Mouse (Mus musculus) layer of hippocampus, postnatal 25 days (tissue): ENCODE results near the gene Alox5. TPM values are rescaled to one million over a fixed set of nuclear protein-coding genes. Genes with fewer than 3 reads are reported as not detected.

Experiments used
- DNase-seq, 2 experiments: peaks; one replicate each; pipeline ENCODE4 v3.0.0; 2022; ENCODE audit warnings: mixed read lengths in 2 of 2, low spot score in 1 of 2; ENCODE audit errors: extremely low spot score in 1 of 2
- total RNA-seq, 2 experiments: library from RNA; stranded (reverse); gene quantifications; 2 replicates each; pipeline ENCODE4 v1.2.3; 2021

Gene Alox5
- total RNA-seq, 2 experiments from 2014 or later = 2.5 to 4.0 TPM

- no peak for DNase-seq
Measured at GRCm38 (mm10) chr6:116418487-116418886, 42.5 kb downstream of the Alox5 start.

GRCm38 (mm10) chr6:116417518-116418315 lies 43.3 kb downstream of the Alox5 start:
- DNase-seq = peak in 1 of 2 experiments; percentile 46

DNA sequence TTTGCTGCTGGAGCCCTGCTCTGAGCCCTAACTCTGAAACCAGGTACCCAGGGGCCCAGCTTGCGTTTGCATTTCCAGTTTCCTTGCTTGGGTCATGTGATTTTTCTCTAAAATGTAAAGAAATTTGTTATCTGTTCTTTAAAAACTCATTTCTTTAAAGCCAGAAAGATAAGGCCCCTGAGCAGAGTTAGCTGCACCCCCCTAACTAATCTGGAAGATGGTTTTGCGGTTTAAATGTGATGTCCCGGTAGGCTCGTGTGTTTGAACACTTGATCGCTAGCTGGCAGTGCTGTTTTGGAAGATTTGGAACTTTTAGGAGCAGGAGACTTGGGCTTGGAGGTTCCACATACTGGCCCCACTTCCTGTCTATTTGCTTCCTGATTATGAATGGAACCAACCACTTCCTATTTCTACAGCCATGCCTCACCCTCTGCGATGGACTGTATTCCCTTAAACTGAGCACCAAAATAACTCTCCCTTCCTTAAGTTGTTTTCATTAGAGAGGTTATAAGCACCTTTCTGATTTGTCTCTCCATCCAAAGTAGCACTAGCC lies 44.9 kb downstream of the Alox5 start:
- no peak for DNase-seq

DNA sequence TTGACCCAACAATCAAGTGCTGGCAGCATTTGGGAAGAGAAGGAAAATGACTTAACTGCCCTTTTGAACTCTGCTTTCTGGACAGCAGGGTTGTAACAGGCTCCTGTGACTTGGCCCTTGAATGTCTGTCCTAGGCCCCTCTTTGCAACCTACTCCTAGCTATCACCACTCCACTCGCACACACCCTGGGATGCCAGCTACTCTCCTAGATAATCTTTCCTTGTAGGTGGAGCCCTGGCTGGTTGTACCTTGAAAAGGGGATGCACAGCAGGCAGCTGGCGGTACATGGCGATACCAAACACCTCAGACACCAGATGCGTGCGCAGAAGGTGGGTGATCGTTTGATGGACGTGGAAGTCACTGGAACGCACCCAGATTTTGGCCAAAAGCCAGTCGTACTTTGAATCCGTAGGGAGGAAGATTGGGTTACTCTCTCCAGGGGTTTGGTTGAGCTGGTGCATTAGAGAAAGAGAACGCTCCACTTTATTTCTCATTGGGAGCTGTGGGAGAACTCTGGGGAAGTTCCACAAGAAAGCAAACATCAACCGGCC lies 45.8 kb downstream of the Alox5 start:
- no peak for DNase-seq

DNA sequence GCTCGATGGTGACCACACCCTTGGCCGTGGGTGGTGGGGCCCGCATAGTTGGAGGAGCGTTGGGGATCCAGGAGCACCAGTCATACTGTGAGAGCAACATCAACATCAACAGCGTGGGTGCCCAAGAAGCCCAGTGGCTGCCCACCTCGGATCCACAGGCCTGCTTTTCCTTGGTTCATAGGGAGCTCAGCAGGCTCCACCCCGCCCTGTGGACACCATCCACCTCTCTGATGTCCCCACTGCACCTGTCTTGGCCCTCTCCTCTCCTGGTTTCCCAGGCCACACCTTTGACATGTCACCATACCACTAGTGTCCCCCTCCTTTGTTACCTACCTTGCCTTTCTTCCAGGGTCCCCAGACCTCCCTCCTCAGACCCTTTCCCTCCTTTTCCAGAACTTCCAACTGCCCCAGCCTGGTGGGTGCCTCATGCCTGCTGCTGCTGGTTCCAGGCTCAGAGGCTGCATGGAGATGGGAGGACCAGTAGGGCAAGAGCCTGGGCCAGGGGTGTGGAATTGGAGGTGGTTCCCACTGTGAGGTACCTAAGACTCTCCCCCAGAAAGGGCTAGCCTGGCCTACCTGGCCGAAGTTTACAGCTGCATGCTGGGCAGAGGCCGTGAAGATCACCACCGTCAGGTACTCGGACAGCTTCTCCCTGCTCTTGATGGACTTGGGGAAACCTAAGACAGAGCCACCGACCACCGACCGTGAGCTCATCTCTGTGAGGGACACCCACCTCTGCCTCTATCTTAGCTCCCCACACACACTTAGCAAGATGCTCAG lies 48.2 kb downstream of the Alox5 start:
- no peak for DNase-seq

DNA sequence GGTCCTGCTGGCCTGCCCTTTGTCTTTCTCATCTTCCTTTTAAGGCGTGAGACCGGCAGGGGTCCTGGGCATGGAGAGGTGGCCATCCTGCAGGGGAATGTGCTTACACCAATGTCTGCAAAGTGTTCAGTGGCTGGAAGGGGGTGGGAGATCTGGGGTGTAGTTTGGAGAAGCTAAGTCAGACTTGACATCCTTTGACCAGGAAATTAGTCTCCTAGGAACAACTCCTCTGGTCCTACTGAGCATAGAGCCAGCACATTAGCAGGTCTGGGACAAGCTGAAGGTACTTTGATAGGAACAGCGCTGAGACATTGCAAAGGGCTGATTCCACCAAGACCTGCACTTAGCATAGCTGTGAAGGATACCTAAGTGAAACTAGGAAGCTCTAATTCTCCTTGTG lies 49.3 kb downstream of the Alox5 start:
- DNase-seq = no peak

GRCm38 (mm10) chr6:116410436-116410835 lies 50.5 kb downstream of the Alox5 start:
- no peak for DNase-seq

DNA sequence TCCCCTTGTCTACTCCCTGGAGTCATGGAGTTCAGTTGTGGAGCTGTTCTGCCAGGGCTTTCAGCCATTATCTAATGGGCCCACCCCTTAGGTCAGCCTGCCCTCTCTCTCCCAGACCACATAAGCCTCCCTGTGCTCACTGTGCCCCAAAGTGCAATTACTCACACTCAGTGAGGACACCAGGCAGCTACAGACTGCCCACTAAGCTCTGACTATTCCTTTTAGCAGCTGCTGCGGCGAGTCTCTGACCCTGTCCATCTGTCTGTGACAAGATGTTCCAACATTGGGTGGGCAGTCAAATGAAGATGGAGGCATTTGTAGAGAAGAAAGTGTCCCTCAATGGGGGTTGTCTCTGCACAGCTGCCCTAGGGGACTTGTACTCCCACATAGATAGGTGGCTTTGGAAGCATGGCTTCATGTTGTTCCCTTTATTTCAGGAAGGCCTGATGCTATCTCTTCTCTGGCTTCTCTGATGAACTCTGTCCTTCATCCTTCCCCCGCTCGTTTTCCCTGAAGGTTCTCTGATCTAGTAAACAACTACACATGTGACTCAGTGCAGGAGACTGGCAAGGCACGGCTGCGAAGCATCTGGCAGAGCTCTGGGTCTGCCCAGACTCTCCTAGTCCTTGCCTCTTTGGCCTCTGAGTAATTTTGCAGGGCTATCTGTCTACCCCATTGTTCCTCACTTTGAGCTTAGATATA lies 52.9 kb downstream of the Alox5 start:
- no peak for DNase-seq

DNA sequence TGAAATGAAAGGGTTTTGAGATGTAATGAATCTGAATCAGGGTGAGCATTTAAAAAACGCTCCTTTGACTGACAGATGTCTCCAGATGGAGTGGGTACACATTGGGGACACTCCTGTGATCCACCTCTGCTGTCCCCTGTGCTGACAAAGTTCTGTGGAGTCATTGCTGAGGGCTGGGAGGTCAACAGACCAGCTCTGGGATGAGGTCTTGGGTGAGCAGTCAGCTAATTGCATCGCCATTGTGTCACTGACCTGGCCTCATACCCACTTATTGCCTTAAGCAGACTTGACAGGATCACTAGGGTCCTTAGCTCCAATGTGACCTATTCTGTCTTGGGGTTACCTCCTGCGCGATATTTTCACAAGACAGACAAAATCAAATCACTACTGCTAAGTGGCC lies 53.8 kb downstream of the Alox5 start:
- DNase-seq = no peak

DNA sequence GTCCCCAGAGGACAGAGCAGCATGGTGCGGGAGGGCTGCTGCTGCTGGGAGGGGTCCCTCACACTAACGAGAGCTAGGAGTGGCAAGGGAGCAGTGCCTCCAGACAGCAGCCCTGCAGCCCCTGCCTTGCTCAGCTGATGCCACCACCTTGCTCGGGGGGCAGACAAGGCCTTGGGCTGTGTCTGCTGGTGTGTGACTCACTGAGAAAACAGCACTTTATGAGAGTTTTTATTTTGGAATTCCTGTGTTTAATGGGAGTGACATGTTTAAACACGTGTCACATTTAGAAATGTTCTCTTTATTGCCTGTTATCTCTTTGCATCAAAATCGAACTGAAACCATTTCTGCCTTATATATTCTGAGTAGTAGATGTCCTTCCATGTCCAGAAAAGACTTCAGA lies 54.3 kb downstream of the Alox5 start:
- no peak for DNase-seq

- no peak for DNase-seq
Measured at GRCm38 (mm10) chr6:116406152-116406551, 54.8 kb downstream of the Alox5 start.

GRCm38 (mm10) chr6:116405715-116406114 lies 55.3 kb downstream of the Alox5 start:
- no peak for DNase-seq

- no peak for DNase-seq
Measured at GRCm38 (mm10) chr6:116405243-116405642, 55.7 kb downstream of the Alox5 start.

DNA sequence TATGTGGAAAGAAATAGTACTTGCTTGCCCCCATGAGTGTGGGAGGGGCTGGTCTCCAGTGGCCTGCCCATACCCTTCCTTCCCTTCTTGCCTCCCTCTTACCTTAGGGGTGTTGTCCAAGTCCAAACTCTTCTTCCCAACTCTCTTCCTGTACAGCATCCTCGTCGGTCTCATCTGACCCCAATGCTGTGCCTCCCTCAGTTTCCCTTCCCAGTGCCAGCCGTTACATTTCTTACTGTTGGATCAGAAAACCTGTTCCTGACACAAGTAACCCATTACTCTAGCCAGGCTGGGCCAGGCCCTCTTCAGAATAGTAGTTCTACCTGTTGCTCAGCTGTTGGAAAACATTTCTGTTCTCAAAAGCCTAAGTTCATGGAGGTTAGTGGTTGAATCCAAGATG lies 58.6 kb downstream of the Alox5 start:
- DNase-seq = no peak

- DNase-seq = no peak
Measured at GRCm38 (mm10) chr6:116401746-116402423, 59.1 kb downstream of the Alox5 start.

- DNase-seq = no peak
Measured at GRCm38 (mm10) chr6:116398136-116398535, 62.8 kb downstream of the Alox5 start.

DNA sequence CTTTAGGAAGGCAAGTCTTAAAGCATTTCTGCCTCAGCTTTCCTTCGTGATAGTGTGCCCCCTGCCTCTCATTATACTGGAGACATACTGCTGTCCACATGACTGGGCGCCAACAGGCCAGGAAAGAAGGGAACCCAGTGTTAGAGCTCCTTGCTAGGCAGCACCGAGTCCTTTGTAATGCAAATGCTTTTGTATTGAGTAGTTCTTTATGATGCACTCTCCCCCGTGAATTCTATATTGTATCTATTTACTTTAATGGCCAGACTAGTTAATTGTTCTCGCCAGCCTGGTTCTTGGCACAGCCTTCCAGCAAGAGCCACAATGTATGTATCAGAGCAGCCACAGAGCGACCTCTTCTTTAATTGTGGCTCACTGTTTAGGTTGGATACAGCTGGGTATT lies 63.4 kb downstream of the Alox5 start:
- DNase-seq = no peak

- DNase-seq = no peak
Measured at GRCm38 (mm10) chr6:116394916-116395648, 65.9 kb downstream of the Alox5 start.

DNA sequence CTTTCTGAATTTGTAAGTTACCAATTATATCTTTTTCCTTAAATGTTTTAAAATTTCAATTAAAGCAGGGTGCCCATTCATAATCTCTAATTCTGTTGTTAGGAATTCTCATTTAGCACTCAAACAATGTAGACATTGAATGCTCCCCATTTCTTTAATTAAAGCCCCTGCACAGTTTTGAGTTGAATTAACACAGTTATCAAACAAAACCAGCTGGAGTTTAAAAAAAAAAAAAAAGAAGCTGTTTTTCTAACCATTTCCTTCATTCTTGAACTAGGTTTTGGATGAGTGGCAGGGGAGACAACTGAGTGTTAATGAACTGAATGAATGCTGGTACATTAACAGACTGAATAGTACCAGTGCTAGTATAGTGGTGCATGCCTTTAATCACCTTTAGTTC lies 71.5 kb downstream of the Alox5 start:
- DNase-seq = no peak
